Mouse (Mus musculus): ENCODE data around the gene Rsc1a1.

Gene Rsc1a1

DNA sequence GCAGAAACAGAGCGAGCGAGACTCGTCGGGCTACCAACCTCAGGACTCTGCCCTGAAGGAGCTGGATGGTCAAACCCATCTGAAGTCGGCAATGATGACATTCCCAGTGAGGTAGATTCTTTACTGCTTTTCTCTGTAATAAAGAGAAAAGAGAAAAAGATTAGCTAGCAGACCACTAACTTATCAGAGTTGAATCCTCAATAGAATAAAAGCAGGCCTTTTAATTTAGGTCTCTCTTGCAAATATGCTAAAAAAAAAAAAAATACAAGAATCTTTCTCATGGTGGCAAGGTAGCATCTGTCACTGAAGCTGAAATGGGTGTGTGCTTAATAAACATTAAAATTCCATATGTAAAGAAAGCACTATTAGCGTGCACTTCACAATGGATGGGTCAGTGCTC is at the start of gene Rsc1a1:
Gene Rsc1a1, minus strand, starts transcription at position 101 of the 400 bp plus-strand sequence.
- no peak for DNase-seq (ENCODE audit: low spot score in 2 of 2)

DNA sequence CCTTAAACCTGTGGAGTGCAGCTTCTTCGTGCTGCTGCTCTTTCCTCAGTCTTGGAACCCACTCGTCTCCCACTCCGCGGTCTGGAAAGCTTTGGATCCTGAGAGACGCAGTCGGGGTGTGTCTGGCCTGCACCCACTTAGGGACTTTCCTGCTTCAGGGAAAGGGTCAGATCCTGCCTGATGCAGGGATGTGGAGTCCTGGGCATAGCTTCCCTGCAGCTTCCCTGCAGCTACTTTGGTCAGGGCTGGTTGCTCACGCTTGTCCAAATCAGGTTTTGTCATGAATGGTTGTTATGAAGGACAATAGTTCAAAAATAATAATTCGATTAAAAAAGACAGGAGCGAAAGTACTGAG is 49.8 kb upstream of the Rsc1a1 start:
- no peak for DNase-seq (ENCODE audit: low spot score in 2 of 2)

DNA sequence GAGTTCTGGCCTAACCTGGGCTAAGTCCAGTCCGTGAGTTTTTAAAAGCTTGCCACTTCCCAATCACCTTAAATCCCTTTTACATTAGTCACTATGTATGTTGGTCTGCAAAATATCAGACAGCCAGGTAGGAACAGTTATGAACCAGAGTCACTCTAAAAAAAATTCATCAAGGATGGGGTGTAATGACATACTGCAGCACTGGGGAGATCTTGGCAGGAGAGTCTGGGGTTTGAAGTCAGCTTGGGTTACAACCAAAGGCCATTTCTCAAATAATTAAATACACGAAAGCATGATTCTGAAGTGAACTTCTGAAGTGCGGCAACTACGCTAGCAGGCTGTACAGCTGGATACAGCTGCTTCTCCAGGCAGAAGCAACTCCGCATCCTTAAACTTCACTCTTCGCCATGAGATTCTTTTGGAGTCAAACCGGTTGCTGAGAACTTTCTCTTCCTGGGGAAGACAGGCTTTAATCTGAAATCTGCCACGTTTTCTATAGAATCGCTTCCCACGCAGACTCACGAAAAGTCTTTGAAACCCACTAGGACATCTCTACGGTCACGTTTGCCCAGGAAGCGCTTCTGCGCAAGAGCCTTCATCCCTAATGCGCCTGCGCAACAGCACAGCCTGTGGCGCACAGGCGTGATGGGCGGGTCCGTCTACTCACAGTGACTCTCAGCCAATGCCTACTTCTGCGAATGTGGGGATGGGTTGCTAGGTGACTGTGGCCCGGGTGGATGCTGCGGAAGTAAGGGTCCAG is 49.2 kb upstream of the Rsc1a1 start:
- DNase-seq (ENCODE audit: low spot score in 2 of 2), result peak; percentile 50 to 82

DNA sequence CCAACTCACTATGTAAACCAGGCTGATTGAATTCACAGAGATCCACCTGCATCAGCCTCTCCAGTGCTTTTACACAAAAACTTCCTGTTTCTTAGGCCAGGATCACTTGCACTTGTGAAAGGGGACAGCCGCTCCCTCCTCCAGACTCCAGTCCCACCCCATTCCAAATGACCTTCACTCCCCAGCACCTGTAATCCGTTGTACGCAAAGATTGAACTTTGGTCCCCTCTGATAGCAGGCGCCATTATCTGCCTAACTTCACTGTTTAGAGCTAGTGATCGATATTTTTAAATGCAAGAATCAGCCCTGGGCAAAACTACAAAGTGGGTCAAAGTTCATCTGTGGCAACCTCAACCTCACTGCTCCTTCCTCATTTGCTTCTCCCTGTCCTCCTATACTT is 46.4 kb upstream of the Rsc1a1 start:
- DNase-seq (ENCODE audit: low spot score in 2 of 2), result no peak

DNA sequence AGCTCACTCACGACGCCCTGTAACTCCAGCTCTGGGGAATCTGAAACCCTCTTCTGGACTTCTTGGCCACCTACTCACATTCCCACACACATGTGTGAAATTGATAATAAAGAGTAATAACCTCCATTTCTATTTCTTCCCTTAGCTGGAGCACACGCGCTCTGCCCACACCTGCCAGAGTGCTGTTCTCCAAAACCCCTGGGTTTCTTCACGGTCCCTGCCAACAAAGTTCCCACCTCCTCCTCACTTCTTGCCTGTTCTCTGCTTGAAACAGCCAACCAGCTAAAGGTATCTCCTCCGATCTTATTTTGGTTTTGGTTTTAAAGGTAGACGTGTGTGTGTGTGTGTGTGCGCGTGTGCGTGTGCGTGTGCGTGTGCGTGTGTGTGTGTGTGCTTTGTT is 45.0 kb upstream of the Rsc1a1 start:
- no peak for DNase-seq (ENCODE audit: low spot score in 2 of 2)

DNA sequence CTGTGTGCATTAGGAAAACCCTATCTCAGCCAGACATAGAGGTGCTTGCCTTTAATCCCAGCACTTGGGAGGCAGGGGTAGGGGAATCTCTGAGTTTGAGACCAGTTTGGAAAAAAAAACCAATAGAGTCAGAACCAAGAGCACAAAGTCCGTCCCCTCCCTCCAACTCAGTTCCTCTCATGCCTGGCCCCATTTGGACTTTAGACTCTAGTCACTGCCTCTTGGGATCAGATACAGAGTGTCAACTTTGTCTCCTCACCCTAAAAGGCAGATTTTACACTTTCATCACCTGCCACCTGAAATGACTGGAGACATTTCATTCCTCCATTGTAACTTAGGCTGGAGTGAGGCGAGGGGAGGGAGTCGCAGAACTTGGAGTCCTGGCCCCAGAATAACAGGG is 43.9 kb upstream of the Rsc1a1 start:
- DNase-seq (ENCODE audit: low spot score in 2 of 2), result no peak

DNA sequence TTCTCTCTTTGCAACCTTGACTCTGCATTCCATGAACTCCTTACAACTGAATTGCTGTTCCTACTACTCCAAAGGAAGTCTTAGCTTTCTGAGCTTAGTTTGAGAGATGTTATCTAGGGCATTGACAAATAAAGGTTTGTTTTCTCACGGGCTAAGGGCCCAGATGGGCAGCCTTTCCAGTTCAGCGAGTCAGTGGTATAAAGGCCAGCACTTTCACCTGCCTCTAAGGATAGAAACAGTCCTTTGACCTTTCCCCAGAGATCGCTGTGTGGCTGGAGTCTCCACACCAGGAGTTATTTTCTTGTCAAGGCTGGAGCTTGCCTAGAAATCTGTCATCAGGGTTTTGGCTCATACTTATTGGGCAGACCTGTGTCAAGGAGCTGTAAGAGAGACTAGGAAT is 40.3 kb upstream of the Rsc1a1 start:
- no peak for DNase-seq (ENCODE audit: low spot score in 2 of 2)

DNA sequence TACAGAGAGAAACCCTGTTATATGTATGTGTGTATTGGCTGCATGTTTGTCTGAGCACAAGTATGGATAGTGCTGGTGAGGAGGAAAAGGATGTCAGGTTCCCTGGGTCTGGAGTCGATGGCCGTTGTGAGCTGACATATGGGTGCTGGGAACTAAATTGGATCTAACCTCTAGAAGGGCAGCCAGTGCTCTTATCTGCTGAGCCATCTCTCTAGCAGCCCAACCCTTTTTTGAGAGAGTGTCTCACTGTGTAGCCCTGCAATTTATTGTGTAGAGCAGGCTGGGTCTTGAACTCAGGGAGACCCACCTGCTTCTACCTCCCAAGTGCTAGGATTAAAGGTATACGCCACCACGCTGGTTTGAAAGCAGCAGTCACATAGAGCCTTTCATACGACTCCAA is 39.9 kb upstream of the Rsc1a1 start:
- DNase-seq (ENCODE audit: low spot score in 2 of 2), result no peak

DNA sequence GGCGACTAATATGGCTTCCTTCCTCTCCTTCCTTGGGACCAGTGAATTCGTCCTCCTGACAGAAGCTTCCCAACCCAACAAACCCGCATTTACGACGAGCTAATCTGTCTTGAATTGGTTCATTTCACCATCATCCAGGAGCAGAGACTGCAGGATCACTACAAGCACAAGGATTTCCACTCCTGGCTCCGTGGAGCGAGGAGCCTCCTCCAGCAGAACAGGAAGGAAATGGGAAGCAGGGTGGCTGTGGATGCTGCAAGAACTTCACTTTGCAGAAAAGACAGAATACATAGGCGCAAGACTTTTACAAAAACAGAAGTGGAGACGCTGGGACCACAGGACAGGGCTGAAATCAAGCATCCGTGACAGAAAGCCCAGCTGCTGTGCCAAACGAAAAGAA is 39.2 kb upstream of the Rsc1a1 start:
- no peak for DNase-seq (ENCODE audit: low spot score in 2 of 2)

DNA sequence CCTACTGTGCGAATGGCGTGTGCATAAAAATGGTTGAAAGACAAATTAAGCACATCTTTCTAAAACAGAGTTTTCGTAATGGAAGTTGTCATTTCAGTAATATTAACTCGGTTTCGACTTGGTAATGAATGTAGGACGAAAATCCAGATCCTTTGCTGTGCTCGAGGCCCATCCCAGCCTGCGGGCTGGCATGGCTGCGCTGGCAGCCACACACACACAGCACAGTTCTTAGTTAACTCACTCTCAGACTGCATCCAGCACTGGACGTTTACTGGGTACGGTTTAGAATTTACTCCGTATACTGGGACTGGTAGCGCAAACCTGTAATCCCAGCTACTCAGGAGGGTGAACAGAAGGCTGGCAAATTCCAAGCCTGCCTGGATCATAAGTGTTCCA is 38.3 kb upstream of the Rsc1a1 start:
- DNase-seq (ENCODE audit: low spot score in 2 of 2), result no peak

DNA sequence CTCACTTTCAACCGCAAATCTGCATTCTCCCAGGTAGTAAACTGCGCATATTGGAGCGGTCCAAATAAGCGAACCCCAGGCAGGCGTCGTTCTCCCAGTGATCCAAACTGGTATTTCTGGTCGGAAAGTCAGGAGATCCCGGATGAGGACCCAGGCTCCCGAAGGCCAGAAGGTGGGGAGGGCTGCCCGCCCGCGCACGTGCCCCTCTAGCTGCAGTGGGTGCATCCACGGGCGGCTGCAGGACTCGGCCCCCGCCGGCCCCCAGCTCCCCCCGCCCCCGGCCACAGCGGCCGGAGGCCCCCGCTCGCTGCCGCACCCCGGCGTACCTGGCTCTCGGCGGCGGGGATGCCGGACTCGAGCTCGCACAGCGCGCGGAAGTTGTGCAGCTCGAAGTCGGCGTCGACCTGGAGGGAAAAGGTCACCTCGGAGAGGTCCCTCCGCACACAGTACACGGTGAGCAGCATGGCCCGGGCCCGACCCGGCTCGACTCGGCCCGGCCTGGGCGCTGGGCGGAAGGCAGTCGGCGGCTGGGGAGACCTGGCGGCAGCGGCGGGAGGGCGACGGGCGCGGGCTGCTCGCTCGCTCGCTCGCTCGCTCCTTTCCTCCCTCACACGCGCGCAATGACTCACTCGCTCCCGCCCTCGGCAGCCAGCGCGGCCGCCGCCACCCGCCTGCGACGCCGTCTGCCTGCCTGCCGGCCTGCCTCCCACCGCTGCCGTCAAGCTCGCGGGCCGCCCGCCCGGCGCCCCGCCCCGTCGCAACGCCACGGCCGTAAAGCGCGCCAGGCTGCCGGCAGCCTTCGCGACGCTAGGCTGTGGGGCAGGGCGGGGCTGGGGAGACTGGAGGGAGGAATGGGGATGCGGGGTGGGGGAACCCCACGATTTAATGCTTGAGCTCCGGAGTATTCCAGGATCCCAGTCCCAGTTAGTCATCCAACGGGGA is 37.6 kb upstream of the Rsc1a1 start, which contains the start of gene Ddi2:
Gene Ddi2, minus strand, starts transcription at position 689 of the 942 bp plus-strand sequence.
- peak; percentile 80 to 92 for DNase-seq (ENCODE audit: low spot score in 2 of 2)

DNA sequence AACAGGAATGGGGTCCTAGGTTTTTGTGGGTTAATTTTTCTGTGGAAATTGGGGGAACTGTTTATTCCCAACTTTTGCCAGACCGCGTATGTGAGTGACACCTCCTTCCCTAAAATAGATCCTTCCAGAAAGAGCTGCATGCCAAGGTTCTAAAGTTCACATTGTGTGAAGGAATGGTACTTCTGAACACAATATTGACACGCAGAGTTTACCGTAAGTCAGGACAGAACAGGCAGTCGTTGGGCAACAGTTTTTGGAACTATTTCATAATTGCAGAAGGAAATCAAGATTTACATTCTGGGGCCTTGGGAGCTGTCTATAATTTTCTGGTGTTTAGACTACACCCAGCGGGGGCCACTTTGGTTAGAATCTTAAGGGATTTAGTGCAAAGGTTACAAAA is 36.6 kb upstream of the Rsc1a1 start:
- DNase-seq (ENCODE audit: low spot score in 2 of 2), result no peak

DNA sequence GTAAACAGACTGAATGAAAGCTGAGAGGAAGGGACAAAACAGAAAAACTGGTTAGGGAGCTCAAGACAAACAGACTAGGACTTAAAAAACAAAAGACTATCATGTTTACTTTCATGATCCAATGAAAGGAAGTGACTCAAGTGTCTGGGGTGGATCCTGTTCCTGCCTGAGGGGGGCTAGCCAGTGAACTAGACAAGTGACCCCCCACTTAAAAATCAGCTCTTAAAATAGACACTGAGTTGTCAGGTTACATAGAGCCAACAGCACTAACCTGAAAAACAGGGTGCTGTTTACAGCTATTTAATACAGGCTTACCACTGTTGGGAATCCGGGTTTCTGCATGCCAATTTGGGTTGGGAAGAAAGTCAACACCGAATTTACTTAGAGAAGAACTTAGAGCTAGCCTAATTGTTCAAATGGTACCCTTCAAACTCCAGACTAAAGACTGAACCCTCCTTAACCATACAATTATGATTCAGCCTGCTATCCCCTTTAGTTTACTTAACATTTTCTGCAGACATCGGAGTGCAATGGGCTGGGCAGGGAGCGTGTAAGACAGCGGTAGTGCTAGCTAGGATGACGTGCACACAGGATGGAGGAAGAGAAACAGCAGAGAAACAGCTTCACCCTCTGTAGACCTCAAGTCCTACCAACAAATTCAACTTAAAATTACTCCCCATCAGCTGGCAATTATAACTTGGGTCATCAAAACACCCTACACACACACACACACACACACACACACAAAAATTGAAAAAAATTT is 35.5 kb upstream of the Rsc1a1 start:
- DNase-seq (ENCODE audit: low spot score in 2 of 2), result no peak

DNA sequence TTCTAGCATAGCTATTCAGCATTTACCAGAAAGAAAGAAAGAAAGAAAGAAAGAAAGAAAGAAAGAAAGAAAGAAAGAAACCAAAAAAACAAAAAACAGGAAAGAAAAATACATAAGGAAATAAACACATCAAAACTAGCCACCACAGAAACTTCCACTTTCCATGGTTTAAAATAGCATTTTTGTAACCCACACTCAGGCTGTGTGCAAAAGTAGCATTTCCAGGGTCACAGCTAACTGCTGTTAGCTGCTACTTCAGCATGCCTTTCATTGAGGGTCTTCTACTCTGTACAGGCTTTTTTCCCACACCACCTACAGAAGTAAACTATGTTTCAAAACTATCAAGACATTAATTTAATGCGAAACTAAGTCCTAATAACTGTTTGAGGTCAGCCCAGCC is 33.9 kb upstream of the Rsc1a1 start:
- DNase-seq (ENCODE audit: low spot score in 2 of 2), result no peak

DNA sequence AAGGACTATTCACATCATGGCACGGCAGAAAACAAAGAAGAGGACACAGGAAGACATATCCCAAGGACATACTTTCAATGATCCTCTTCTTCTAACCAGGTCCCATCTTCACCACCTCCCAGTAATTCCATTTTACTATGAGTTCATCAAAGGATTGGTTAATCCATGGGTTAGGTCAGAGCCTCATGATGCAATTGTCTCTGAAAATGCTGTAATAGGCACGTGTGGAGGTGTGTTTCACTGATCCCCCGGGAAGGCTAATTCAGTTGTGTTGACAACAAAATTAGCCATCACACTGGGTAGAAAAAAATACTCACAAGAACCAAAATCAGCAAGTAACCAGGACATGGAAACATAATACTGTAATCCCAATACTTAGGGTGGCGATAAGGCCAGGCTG is 32.2 kb upstream of the Rsc1a1 start:
- no peak for DNase-seq (ENCODE audit: low spot score in 2 of 2)

DNA sequence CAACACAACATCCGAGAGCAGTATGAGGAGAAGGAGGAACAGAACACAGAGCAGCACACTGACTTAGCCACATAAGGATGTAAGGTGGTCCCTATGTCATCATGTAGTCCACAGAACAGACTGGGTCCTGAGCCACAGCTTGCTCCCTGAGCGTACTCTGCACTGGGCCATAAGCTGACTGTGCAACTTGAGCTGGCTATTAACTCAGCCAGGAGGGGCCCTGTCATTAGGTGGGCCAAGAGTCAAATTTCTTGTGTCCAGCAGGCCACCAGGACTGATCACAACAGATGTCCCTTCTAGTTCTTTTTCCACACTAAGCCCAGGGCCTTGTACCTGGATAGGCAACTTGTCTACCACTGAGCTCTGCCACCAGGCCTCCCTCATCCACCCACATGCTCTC is 29.6 kb upstream of the Rsc1a1 start:
- DNase-seq (ENCODE audit: low spot score in 2 of 2), result no peak

DNA sequence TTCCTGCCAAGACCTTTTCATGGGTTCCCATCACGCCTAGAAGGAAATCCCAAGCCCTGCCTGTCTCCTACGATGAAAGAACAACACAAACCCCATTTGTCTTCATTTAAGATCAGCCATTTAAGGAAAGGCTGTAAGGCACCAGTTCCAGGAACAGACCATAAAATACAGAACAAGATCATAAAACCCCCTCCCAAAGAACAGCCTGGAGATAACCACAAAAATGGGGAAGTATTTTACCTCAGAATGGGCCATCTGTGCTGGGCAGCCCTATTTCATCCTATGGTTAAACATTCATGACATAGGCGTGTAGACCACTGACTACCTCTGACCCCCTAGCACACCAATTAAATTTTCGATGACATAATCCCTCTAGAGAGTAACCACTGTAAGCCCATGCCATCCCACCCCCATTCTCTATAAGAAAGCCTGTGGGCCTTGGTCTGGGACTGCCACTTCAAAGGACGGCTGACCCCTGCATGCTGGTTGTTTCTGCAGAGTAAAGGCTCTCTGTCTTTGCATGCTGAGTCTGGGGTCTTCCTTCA is 28.3 kb upstream of the Rsc1a1 start:
- no peak for DNase-seq (ENCODE audit: low spot score in 2 of 2)

DNA sequence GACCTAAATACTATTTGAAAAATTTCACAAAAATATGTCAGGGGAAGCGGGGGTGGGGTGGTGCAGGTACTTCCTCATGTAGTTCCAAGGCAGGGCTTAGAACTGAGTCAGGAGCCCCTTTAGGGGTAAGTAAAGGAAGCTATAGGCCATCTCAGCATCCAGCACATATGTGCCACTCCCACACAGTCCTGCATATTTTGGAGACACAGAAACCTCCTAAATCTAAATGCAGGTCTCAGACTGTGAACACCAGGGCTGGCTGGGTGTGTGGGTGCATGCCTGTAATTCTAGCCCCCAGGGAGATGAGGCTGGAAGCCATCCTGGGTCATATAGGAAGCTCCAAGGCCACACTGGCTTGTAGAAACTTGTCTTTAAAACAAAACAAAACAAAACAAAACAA is 25.9 kb upstream of the Rsc1a1 start:
- DNase-seq (ENCODE audit: low spot score in 2 of 2), result no peak

DNA sequence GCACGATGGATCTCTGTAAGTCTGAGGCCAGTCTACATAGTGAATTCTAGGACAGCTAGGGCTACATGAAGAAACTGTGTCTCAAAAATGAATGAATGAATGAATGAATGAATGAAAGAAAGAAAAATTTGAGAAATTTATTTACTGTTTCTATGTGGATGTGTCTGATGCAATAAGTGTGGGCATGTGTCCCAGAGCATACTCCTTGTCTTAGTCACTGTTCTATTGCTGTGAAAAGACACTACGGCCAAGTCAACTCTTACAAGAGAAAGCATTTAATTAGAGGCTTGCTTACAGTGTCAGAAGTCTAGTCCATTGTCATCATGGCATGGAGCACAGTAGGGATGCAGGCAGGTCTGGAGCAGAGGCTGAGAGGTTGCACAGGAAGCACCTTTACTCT is 23.6 kb upstream of the Rsc1a1 start:
- no peak for DNase-seq (ENCODE audit: low spot score in 2 of 2)

DNA sequence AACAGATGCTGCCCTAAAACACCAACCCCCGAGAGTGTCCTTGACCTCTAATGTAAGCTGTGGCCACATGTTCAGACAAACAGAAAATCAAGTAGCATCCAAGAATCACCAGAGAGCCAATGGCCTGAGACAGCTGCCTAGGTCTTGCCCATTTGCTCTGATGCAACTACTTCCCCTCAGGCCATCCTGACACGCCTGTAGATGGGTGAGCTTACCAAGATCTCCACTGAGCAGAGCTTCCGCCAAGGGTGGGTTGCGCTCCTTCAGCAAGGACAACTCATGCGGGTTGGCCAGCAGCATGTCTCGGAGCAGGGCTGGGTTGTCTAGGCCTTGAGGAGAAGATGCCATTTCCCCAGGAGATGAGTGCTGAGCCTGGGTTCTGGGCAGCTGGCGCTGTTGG is 22.6 kb upstream of the Rsc1a1 start:
- no peak for DNase-seq (ENCODE audit: low spot score in 2 of 2)

DNA sequence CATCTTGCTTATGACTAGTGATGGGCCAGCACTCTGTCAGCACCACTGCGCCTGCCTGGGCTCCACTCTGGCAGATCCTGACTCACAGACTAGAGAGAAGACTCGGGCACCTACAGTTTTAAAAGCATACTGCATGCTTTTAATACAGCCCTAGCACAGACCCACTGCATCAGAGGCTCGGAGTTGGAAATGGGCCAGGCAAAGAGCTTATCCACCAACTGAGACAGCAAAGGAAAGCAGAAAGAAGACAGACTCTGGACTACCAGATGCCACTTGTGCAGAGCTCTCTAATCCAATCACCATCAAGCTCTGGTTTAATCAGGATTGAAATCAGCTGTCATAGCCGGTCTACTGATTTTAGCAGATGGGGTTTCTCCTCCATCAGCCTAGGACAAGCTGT is 19.9 kb upstream of the Rsc1a1 start:
- peak in 1 of 2 experiments; percentile 65 for DNase-seq (ENCODE audit: low spot score in 2 of 2)

DNA sequence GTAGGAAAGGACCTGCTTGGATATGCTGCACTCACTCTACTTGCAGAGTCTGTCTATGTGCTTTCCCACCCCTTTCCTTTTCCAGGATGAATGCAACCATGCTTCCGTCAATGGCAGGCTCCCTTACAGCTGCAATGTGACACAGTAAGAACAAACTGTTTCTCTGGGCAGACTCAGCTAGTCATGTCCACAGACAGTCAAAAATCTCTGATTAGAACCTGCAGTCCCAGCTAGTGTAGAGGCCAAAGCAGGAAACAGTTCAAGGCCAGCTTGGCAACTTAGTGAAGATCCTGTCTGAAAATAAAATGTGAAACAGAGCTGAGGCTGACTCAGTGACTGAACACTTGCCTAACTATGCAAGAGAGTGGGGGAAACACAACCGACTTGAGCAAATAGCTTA is 19.2 kb upstream of the Rsc1a1 start:
- DNase-seq (ENCODE audit: low spot score in 2 of 2), result no peak
